Mouse (Mus musculus): Measurements from ENCODE around the gene Galk2. TPM values are rescaled to one million over a fixed set of nuclear protein-coding genes. Genes with fewer than 3 reads are reported as not detected.

Galk2 gene
- total and polyA plus RNA-seq, 3 experiments = 8.9 to 10.1 (median 10.1) TPM

GRCm38 (mm10) chr2:125826201-125826600, 32.7 kb upstream of the Galk2 start:
- no peak overlapping the region for H3K9ac ChIP-seq (ENCODE audit: low read depth, low read length)
- no peaks in the 10 kb centered on the region for H3K36me3 ChIP-seq (ENCODE audit: control insufficient read depth, insufficient read depth, low read length)
- no peaks in the 10 kb centered on the region for H3K4me1 ChIP-seq (ENCODE audit: control insufficient read depth, insufficient read depth, low read length)
- H3K27me3 ChIP-seq (ENCODE audit: control insufficient read depth, insufficient read depth, low read length) = no peaks in the 10 kb centered on the region
- no peaks in the 10 kb centered on the region for H3K79me2 ChIP-seq (replicated peaks; ENCODE audit: control insufficient read depth, insufficient read depth, low read length)
- intact Hi-C loops (cut with DNase I) = no loop called here
- no peak overlapping the region for H3K4me3 ChIP-seq
- no peak overlapping the region for H3K27ac ChIP-seq
- 59% methylated on average over 4 of the region's 4 CpGs for WGBS
- DNase-seq = no peak
- TF ChIP-seq EP300 (IDR thresholded peaks at IDR 0.05; ENCODE audit: insufficient read depth, low read depth, low read length) = no peak
- TF ChIP-seq CTCF (IDR thresholded peaks at IDR 0.05) = no peak
- no peak for TF ChIP-seq POLR2A (IDR thresholded peaks at IDR 0.05; ENCODE audit: insufficient read depth, low read depth, low read length)

- WGBS = 90% methylated on average over 4 of the region's 4 CpGs
- intact Hi-C loops (cut with DNase I) = no loop called here
Measured at GRCm38 (mm10) chr2:125827898-125828297, 31.0 kb upstream of the Galk2 start.

GRCm38 (mm10) chr2:125829924-125830323, 29.0 kb upstream of the Galk2 start:
- no peaks in the 10 kb centered on the region for H3K27me3 ChIP-seq (ENCODE audit: control insufficient read depth, insufficient read depth, low read length)
- intact Hi-C loops (cut with DNase I) = loop anchor here (5.0 kb wide), 2 partner anchors 53 to 68 kb away; no protein-coding TSS in a partner anchor
- no peak for TF ChIP-seq EP300 (IDR thresholded peaks at IDR 0.05; ENCODE audit: insufficient read depth, low read depth, low read length)
- TF ChIP-seq POLR2A (IDR thresholded peaks at IDR 0.05; ENCODE audit: insufficient read depth, low read depth, low read length) = no peak
- no peak for TF ChIP-seq CTCF (IDR thresholded peaks at IDR 0.05)
- WGBS = 86% methylated on average over 2 of the region's 2 CpGs
- DNase-seq = no peak
- H3K4me3 ChIP-seq = no peak overlapping the region
- H3K79me2 ChIP-seq (replicated peaks; ENCODE audit: control insufficient read depth, insufficient read depth, low read length) = no peaks in the 10 kb centered on the region
- H3K36me3 ChIP-seq (ENCODE audit: control insufficient read depth, insufficient read depth, low read length) = peaks cover 4% of the 10 kb centered on the region; the same call in 1 of the 2 replicates
- H3K27ac ChIP-seq = no peak overlapping the region
- H3K9ac ChIP-seq (ENCODE audit: low read depth, low read length) = no peak overlapping the region
- H3K4me1 ChIP-seq (ENCODE audit: control insufficient read depth, insufficient read depth, low read length) = no peaks in the 10 kb centered on the region

More at GRCm38 (mm10) chr2:125827898-125828297, 31.0 kb upstream of the Galk2 start:
- Histone ChIP-seq H3K27me3 (ENCODE audit: control insufficient read depth, insufficient read depth, low read length) (no peaks in the 10 kb centered on the region), H3K4me3 (no peak overlapping the region), H3K4me1 (ENCODE audit: control insufficient read depth, insufficient read depth, low read length) (no peaks in the 10 kb centered on the region), H3K79me2 (replicated peaks; ENCODE audit: control insufficient read depth, insufficient read depth, low read length) (no peaks in the 10 kb centered on the region), H3K9ac (ENCODE audit: low read depth, low read length) (no peak overlapping the region), H3K27ac (no peak overlapping the region), H3K36me3 (ENCODE audit: control insufficient read depth, insufficient read depth, low read length) (peaks cover 2% of the 10 kb centered on the region; the same call in 1 of the 2 replicates)
- DNase-seq = no peak
- TF ChIP-seq CTCF (IDR thresholded peaks at IDR 0.05) (no peak), POLR2A (IDR thresholded peaks at IDR 0.05; ENCODE audit: insufficient read depth, low read depth, low read length) (no peak), EP300 (IDR thresholded peaks at IDR 0.05; ENCODE audit: insufficient read depth, low read depth, low read length) (no peak)

GRCm38 (mm10) chr2:125838091-125838490, 20.8 kb upstream of the Galk2 start:
- 86% methylated on average over 7 of the region's 7 CpGs for WGBS
- Histone ChIP-seq H3K27ac (no peak overlapping the region), H3K36me3 (ENCODE audit: control insufficient read depth, insufficient read depth, low read length) (peaks cover 8% of the 10 kb centered on the region), H3K4me3 (no peak overlapping the region), H3K79me2 (replicated peaks; ENCODE audit: control insufficient read depth, insufficient read depth, low read length) (peaks cover 3% of the 10 kb centered on the region; the same call in 1 of the 2 replicates), H3K27me3 (ENCODE audit: control insufficient read depth, insufficient read depth, low read length) (no peaks in the 10 kb centered on the region), H3K9ac (ENCODE audit: low read depth, low read length) (no peak overlapping the region), H3K4me1 (ENCODE audit: control insufficient read depth, insufficient read depth, low read length) (no peaks in the 10 kb centered on the region)
- TF ChIP-seq EP300 (IDR thresholded peaks at IDR 0.05; ENCODE audit: insufficient read depth, low read depth, low read length) = no peak
- TF ChIP-seq CTCF (IDR thresholded peaks at IDR 0.05) = no peak
- no peak for TF ChIP-seq POLR2A (IDR thresholded peaks at IDR 0.05; ENCODE audit: insufficient read depth, low read depth, low read length)
- intact Hi-C loops (cut with DNase I) = no loop called here
- no peak for DNase-seq

GRCm38 (mm10) chr2:125838708-125839284, 20.1 kb upstream of the Galk2 start:
- Histone ChIP-seq H3K4me3 (no peak overlapping the region), H3K79me2 (replicated peaks; ENCODE audit: control insufficient read depth, insufficient read depth, low read length) (peaks cover 3% of the 10 kb centered on the region; the same call in 1 of the 2 replicates), H3K27me3 (ENCODE audit: control insufficient read depth, insufficient read depth, low read length) (no peaks in the 10 kb centered on the region), H3K36me3 (ENCODE audit: control insufficient read depth, insufficient read depth, low read length) (peaks cover 6% of the 10 kb centered on the region), H3K27ac (no peak overlapping the region), H3K4me1 (ENCODE audit: control insufficient read depth, insufficient read depth, low read length) (no peaks in the 10 kb centered on the region), H3K9ac (ENCODE audit: low read depth, low read length) (no peak overlapping the region)
- no peak for DNase-seq
- TF ChIP-seq CTCF (IDR thresholded peaks at IDR 0.05) (no peak), EP300 (IDR thresholded peaks at IDR 0.05; ENCODE audit: insufficient read depth, low read depth, low read length) (no peak), POLR2A (IDR thresholded peaks at IDR 0.05; ENCODE audit: insufficient read depth, low read depth, low read length) (no peak)
- WGBS = 84% methylated on average over 2 of the region's 2 CpGs
- intact Hi-C loops (cut with DNase I) = no loop called here

- DNase-seq = no peak
- Histone ChIP-seq H3K4me3 (no peak overlapping the region), H3K79me2 (replicated peaks; ENCODE audit: control insufficient read depth, insufficient read depth, low read length) (peaks cover 3% of the 10 kb centered on the region), H3K4me1 (ENCODE audit: control insufficient read depth, insufficient read depth, low read length) (no peaks in the 10 kb centered on the region), H3K9ac (ENCODE audit: low read depth, low read length) (no peak overlapping the region), H3K36me3 (ENCODE audit: control insufficient read depth, insufficient read depth, low read length) (peaks cover 4% of the 10 kb centered on the region), H3K27me3 (ENCODE audit: control insufficient read depth, insufficient read depth, low read length) (no peaks in the 10 kb centered on the region), H3K27ac (no peak overlapping the region)
- TF ChIP-seq EP300 (IDR thresholded peaks at IDR 0.05; ENCODE audit: insufficient read depth, low read depth, low read length) = no peak
- no peak for TF ChIP-seq POLR2A (IDR thresholded peaks at IDR 0.05; ENCODE audit: insufficient read depth, low read depth, low read length)
- no peak for TF ChIP-seq CTCF (IDR thresholded peaks at IDR 0.05)
- intact Hi-C loops (cut with DNase I) = no loop called here
- 61% methylated on average over 2 of the region's 2 CpGs for WGBS
Measured at GRCm38 (mm10) chr2:125851237-125851636, 7.7 kb upstream of the Galk2 start.

All from heart, adult 2 months (tissue).